Mouse (Mus musculus): ENCODE data around the gene Tmed8.
A peak's percentile ranks its signal among the peaks of the same experiment; 100 is the strongest.
"Not testable (repeated sequence)": the region's sequence is repeated elsewhere in the genome, so short reads cannot be mapped to it uniquely, and the experiment has no call there.

Gene Tmed8

DNA sequence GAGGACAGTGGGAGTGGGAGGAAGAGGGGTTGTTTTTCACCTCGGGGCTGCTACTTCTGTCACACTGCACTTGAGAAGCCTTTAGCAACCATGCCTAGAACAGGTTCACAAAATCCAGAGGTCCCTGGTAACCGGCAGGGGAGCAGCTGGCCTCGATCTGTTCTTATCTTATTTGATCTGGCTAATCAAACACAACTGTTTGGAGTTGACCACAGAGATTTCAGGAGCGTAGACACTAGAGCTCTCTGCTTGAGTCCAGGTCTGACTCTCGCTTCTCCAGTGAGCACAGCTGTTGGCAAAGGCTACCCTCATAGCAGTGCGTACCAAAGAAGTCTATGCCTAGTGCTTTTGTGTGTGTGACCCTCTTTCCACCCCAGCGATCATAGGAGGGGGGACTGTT is 42.2 kb downstream of the Tmed8 start:
- DNase-seq = no peak

GRCm38 (mm10) chr12:87157361-87157760 is 42.9 kb downstream of the Tmed8 start:
- no peak for DNase-seq

DNA sequence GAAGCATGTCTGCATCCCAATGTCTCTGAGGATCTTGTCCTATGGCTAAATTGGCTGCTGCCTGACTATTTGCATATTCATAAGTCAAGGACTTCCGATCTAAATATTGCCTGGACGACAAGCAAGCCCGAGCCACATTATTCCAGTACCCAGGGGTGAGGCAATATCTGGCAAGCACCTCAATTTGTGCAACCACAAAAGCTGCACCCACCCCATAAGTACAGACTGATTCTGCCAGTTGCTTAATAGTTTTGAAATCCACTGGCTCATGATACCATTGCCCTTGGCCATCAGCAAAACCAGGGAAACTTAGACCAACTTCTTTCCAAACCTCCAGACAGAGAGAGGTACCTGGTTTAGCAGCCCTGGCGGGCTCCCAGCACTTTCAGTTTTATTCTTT is 45.8 kb downstream of the Tmed8 start:
- not testable (repeated sequence) for DNase-seq

DNA sequence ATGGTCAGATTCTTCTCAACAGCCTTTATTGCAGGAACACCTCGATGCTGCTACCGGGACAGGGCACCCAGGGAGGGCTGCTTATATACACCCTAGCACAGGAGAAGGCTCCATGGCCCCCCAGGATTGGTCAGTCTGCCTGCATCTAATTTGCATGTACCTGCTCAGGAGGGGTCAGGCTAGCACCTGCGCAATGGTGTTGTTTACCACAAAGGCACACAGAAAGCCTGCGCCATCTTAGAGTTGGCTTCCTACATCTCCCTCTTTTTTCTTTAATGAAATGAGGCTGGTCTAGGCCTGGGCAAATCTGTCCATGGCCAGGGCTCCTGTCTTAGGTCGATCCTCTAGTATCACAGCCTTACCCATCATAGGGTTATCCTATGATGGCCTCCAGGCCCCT is 50.8 kb downstream of the Tmed8 start:
- no peak for DNase-seq

GRCm38 (mm10) chr12:87148136-87148535 is 52.1 kb downstream of the Tmed8 start:
- no peak for DNase-seq

DNA sequence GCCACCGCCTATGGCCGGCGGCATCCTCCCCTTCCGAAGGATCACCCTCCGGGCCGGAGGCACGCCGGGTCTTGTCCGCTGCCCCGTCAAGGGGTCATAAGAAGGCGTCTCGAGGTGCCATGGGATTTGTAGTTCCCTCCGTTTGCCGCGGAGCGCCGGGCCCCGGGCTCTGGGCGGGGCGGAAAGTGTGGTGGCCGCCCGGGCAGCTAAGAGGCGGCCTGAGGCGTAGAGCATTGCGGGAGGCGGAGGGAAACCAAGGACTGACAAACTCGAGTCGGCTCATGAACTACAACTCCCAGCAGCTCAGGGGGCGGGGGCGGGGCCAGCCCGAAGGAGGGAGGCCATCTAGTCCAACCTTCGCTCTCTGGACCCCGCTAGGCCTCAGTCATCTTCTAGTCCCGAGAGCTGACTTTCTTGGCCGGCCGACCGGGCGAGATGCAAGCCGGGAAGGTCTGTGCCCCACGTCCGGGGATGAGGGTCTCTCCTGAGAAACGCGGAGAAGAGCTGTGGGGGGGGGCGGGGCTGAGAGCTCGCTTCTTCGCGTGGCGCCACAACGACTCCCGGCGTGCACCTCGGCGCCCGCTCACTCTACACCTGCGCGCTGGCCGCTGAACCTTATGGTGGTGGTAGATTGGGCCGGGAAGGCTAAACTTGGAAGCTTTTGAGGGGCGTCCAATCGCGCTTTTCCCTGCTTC is 52.7 kb downstream of the Tmed8 start, which contains the start of gene Pomt2:
Gene Pomt2 (minus strand): TSS at position 574 of the 695 bp plus-strand sequence.
- peak; percentile 93 to 95 for DNase-seq

- DNase-seq = peak; percentile 81 to 87
These were observed 53.3 kb downstream of the Tmed8 start, which contains the start of gene Gstz1 for GRCm38 (mm10) chr12:87146966-87147365. Gstz1 (plus strand) TSS chr12:87147165.

DNA sequence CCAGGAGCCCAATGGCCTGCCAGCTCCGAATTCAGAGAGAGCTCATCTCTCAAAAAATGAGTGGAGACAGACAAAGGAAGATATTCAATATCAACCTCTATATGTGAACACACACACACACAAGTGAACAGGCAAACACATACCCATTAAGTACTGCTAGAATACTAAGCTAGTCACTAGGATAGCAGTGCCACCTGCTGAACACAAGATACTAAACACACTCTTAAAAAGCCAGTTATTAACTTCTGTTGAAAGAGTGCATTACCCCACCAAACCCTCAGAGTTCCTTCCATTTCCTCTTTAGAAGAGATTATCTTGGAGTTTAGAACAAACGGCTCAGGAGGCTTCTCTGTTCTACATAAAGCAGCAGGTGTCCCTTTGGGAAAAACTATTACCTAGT is 58.1 kb downstream of the Tmed8 start:
- DNase-seq = no peak

- no peak for DNase-seq
These were observed 61.5 kb downstream of the Tmed8 start for GRCm38 (mm10) chr12:87138768-87139167.

- no peak for DNase-seq
These were observed 61.9 kb downstream of the Tmed8 start for GRCm38 (mm10) chr12:87138342-87138701.

- no peak for DNase-seq
These were observed 62.6 kb downstream of the Tmed8 start for GRCm38 (mm10) chr12:87137439-87138341.

DNA sequence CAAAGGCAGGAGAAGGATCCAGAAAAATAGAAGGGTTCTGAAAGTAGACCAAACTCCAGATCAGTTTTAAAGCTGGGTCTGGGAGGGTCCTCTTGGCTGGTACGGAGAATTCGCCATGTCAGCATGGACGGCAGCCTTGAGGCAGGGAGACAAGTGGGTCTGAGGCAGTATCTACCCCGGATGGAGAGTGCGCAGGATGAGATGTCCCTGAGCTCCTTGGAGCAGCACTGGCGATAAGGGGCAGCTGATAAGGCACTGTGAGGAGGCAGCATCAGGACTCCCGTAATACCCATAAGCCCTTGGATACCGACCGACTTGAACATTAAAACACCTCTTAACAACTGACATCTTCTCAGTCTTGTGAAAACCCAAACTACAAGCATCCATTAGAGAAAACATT is 67.5 kb downstream of the Tmed8 start:
- DNase-seq = no peak

DNA sequence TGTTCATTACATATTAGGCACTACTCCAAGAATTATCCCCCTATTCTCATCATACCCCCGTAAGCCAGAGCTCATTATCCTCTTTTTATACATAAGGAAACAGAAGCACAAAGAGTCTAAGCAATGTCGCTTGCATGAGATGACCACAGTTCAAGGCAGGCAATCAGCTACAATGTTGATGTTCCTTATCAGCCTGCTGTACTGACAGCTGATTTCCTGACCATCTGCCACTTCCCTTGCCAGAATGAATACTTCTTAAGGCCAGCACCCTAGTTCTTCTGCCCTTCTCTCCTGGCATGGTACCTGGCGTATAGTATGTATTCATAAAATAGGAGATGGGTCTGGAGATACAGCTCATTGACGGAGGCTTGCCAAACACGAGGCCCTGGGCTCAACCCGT is 68.0 kb downstream of the Tmed8 start:
- no peak for DNase-seq

DNA sequence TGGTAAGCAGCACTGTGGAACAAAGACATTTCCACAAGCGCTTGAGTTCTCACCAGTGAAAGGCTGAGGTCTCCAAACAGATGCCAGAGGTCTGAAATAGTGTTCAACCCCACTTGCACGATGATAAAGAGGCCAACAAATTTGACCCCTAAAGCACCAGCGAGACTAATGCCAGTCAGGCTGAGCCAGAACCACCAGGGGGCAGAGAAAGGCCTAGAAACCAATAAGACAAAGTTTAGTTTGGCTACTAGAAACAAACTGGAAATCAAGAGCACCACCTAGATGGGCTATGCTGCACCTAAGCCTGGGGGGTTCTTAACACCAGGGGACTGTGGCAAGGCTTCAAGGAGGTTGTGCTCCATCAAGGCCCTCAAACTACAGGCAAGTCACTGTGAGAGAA is 68.6 kb downstream of the Tmed8 start:
- DNase-seq = peak in 1 of 2 experiments; percentile 44

DNA sequence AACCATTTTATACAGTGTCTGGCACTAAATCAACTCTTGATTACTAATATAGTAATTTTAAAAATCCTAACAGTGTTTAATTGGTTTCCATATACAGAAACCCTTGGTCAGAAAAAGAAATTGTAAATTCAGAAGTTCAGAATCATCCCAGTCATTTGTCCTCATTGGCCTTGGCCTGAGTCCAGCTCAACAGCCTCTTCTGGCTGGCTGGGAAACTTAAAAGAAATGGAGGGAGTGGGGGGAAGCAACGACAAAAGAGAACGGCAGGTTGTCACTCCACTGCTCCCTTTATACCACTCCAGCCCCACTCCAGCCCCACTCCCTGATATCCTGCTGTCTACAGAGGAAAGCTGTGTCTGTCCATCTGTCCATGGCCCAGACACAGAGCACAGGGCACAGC is 69.1 kb downstream of the Tmed8 start:
- peak in 1 of 2 experiments; percentile 36 for DNase-seq

- no peak for DNase-seq
These were observed 70.0 kb downstream of the Tmed8 start for GRCm38 (mm10) chr12:87130224-87130623.

DNA sequence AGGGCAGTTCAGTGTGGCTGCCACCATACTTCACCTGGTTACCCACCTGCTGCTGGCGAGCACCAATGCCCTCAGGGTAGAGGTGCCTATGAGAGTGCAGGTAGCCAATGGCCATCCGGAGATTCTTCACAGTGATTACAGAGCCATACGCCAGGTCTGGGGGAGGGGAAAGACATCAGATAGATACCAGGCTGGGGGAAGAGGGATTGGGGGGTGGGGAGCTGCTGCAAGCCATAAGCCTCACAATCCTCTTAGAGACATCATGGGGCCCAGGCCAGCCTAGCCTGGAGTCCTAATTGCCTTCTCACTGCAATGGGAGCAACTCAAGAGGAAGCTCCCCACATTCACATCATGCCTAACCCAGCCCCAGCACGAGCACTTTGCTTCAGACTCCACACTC is 73.0 kb downstream of the Tmed8 start:
- no peak for DNase-seq

GRCm38 (mm10) chr12:87121918-87122589 is 78.2 kb downstream of the Tmed8 start:
- DNase-seq = no peak

Measured in cerebellum, postnatal 25 days (tissue).